Mouse (Mus musculus) hindbrain, embryonic 14.5 days (tissue): Measurements from ENCODE around the gene Pycard. TPM values are rescaled to one million over a fixed set of nuclear protein-coding genes. Genes with fewer than 3 reads are reported as not detected.
"Not testable (repeated sequence)": the region's sequence is repeated elsewhere in the genome, so short reads cannot be mapped to it uniquely, and the experiment has no call there.

ENCODE experiments used
- ATAC-seq: fragments of 200-750 bp; cut with Nextera tagmentation; 2 replicates; pipeline ENCODE4 v1.8.0; 2017; ENCODE audit warnings: moderate number of reproducible peaks, mild to moderate bottlenecking, moderate TSS enrichment, moderate library complexity; ENCODE audit not compliant: low FRiP score
- DNase-seq: peaks from one replicate; pipeline ENCODE4 v3.0.0-alpha.2; 2015; ENCODE audit warnings: low spot score
- H3K27ac ChIP-seq: fragments of 300-500 bp; sonication (generic); 2 replicates; pipeline ENCODE4 v1.5.1; 2014; ENCODE audit warnings: mild to moderate bottlenecking, moderate library complexity
- H3K27me3 ChIP-seq: fragments of 300-500 bp; sonication (generic); 2 replicates; pipeline ENCODE4 v1.6.1; 2014; ENCODE audit warnings: mild to moderate bottlenecking, low read length, mixed read lengths; ENCODE audit not compliant: control insufficient read depth, insufficient read depth
- H3K36me3 ChIP-seq: fragments of 300-500 bp; sonication (generic); replicated peaks from 2 replicates; pipeline ENCODE4 v1.6.1; 2014; ENCODE audit not compliant: control insufficient read depth, insufficient read depth
- H3K4me1 ChIP-seq: fragments of 300-500 bp; sonication (generic); replicated peaks from 2 replicates; pipeline ENCODE4 v1.6.1; 2014; ENCODE audit warnings: antibody characterized with exemption, low read length, mixed read lengths; ENCODE audit not compliant: control insufficient read depth, insufficient read depth
- H3K4me2 ChIP-seq: fragments of 300-500 bp; sonication (generic); replicated peaks from 2 replicates; pipeline ENCODE4 v1.6.1; 2014; ENCODE audit warnings: mild to moderate bottlenecking, moderate library complexity
- H3K4me3 ChIP-seq: fragments of 300-500 bp; sonication (generic); replicated peaks from 2 replicates; pipeline ENCODE4 v1.5.1; 2014; ENCODE audit warnings: mild to moderate bottlenecking, low read length
- H3K9ac ChIP-seq: fragments of 300-500 bp; sonication (generic); 2 replicates; pipeline ENCODE4 v1.6.1; 2014
- H3K9me3 ChIP-seq: fragments of 300-500 bp; sonication (generic); 2 replicates; pipeline ENCODE4 v1.6.1; 2016; ENCODE audit warnings: low read length; ENCODE audit not compliant: control insufficient read depth
- WGBS: fragments of 180-500 bp; shearing (Covaris S2); extraction: QIAGEN DNeasy Blood & Tissue Kit; methylation state at CpG from one replicate; pipeline ENCODE4 v1.1.7; 2014; 5-methylcytosine and 5-hydroxymethylcytosine counted together
- polyA plus RNA-seq: library from polyadenylated mRNA; unstranded; fragments of >200 nt; fragmentation: Nextera tagmentation; extraction: Ambion mirVana; gene quantifications from 2 replicates; pipeline ENCODE4 v1.2.1, GENCODE M21; 2014

Gene Pycard
- polyA plus RNA-seq, 1 experiment from 2014 or later, result 6.6 TPM

- WGBS, result 70% methylated on average over 5 of the region's 5 CpGs
- H3K27me3 ChIP-seq, result no peaks in the 10 kb centered on the region
- ATAC-seq, result no peak
- no peak overlapping the region for H3K4me3 ChIP-seq
- no peaks in the 10 kb centered on the region for H3K36me3 ChIP-seq
- H3K9me3 ChIP-seq, result no peaks in the 10 kb centered on the region
- H3K4me1 ChIP-seq, result no peaks in the 10 kb centered on the region
- no peak overlapping the region for H3K27ac ChIP-seq
- no peak overlapping the region for H3K9ac ChIP-seq
- DNase-seq, result no peak
- no peak overlapping the region for H3K4me2 ChIP-seq
Observed at GRCm38 (mm10) chr7:127959364-127959763, 34.3 kb downstream of the Pycard start.

GRCm38 (mm10) chr7:127952864-127953581, 40.6 kb downstream of the Pycard start:
- WGBS, result 47% methylated on average over 13 of the region's 13 CpGs
- DNase-seq, result no peak

GRCm38 (mm10) chr7:127946470-127947023, 47.1 kb downstream of the Pycard start, which contains the start of gene Prss36:
TSS of gene Prss36 (minus strand) at chr7:127946725.
- no peaks in the 10 kb centered on the region; the same call in 1 of the 2 replicates for H3K27me3 ChIP-seq
- ATAC-seq, result no peak
- H3K36me3 ChIP-seq, result no peaks in the 10 kb centered on the region
- WGBS, result 78% methylated on average over 6 of the region's 6 CpGs
- no peaks in the 10 kb centered on the region for H3K4me1 ChIP-seq
- DNase-seq, result no peak
- no peak within 1 kb of the TSS for H3K4me2 ChIP-seq
- no peak within 1 kb of the TSS for H3K9ac ChIP-seq
- H3K4me3 ChIP-seq, result no peak within 1 kb of the TSS
- no peaks in the 10 kb centered on the region for H3K9me3 ChIP-seq
- no peak within 1 kb of the TSS for H3K27ac ChIP-seq

More at GRCm38 (mm10) chr7:127952864-127953581, 40.6 kb downstream of the Pycard start:
- no peak overlapping the region for H3K9ac ChIP-seq
- H3K27ac ChIP-seq, result no peak overlapping the region
- no peaks in the 10 kb centered on the region for H3K4me1 ChIP-seq
- no peak overlapping the region for H3K4me2 ChIP-seq
- ATAC-seq, result no peak
- H3K4me3 ChIP-seq, result no peak overlapping the region
- H3K9me3 ChIP-seq, result no peaks in the 10 kb centered on the region
- no peaks in the 10 kb centered on the region for H3K36me3 ChIP-seq
- no peaks in the 10 kb centered on the region for H3K27me3 ChIP-seq

GRCm38 (mm10) chr7:127944614-127945013, 49.1 kb downstream of the Pycard start:
- ATAC-seq, result no peak

DNA sequence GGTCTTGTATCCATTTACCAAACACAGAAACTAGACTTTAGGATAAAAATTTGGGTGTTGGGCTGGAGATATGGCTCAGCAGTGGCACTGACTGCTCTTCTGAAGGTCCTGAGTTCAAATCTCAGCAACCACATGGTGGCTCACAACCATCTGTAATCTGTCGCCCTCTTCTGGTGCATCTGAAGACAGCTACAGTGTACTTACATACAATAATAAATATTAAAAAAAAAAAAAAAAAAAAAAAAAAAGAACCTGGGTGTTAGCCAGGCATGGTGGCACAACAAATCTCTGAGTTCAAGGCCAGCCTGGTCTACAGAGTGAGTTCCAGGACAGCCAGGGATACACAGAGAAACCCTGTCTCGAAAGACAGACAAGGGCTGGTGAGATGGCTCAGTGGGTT, 51.6 kb downstream of the Pycard start:
- H3K9ac ChIP-seq, H3K4me2 ChIP-seq, ATAC-seq, H3K4me1 ChIP-seq, H3K9me3 ChIP-seq, H3K27me3 ChIP-seq, DNase-seq, H3K4me3 ChIP-seq, H3K27ac ChIP-seq, H3K36me3 ChIP-seq: not testable (repeated sequence)
- WGBS, result 59% methylated on average over 2 of the region's 2 CpGs

More at GRCm38 (mm10) chr7:127944614-127945013, 49.1 kb downstream of the Pycard start:
- Histone ChIP-seq H3K4me3 (no peak overlapping the region), H3K9me3 (no peaks in the 10 kb centered on the region), H3K27ac (no peak overlapping the region), H3K36me3 (no peaks in the 10 kb centered on the region), H3K4me2 (no peak overlapping the region), H3K27me3 (no peaks in the 10 kb centered on the region; the same call in 1 of the 2 replicates), H3K4me1 (no peaks in the 10 kb centered on the region), H3K9ac (no peak overlapping the region)
- 12% methylated on average over 23 of the region's 23 CpGs for WGBS
- DNase-seq, result no peak

Other genes with a start within 250 kb of the Pycard start
- gene Fbxl19, start 249.3 kb downstream of the Pycard start, polyA plus RNA-seq, result 5.6 and 6.9 TPM in 2 replicates
- gene Orai3, start 224.1 kb downstream of the Pycard start, polyA plus RNA-seq, result 4.8 and 7.3 TPM in 2 replicates
- gene Setd1a, start 217.2 kb downstream of the Pycard start, polyA plus RNA-seq, result 18.7 and 19.1 TPM in 2 replicates
- not detected in 2 replicates for gene Gm49388, start 208.3 kb downstream of the Pycard start, polyA plus RNA-seq
- gene Hsd3b7, start 193.3 kb downstream of the Pycard start, polyA plus RNA-seq, result 10.6 and 11.0 TPM in 2 replicates
- 9.6 and 10.6 TPM in 2 replicates for gene Stx4a, start 169.6 kb downstream of the Pycard start, polyA plus RNA-seq
- gene Stx1b, start 169.3 kb downstream of the Pycard start, polyA plus RNA-seq, result 59.7 and 66.2 TPM in 2 replicates
- 11.6 and 12.3 TPM in 2 replicates for gene Zfp646, start 117.6 kb downstream of the Pycard start, polyA plus RNA-seq
- 22.5 and 26.8 TPM in 2 replicates for gene Zfp668, start 117.0 kb downstream of the Pycard start, polyA plus RNA-seq
- gene Prss53, start 102.9 kb downstream of the Pycard start, polyA plus RNA-seq, result 0.83 and 1.1 TPM in 2 replicates
- gene Gm21974, start 98.4 kb downstream of the Pycard start, polyA plus RNA-seq, result not detected in 2 replicates
- gene Vkorc1, start 98.2 kb downstream of the Pycard start, polyA plus RNA-seq, result 71.9 and 81.8 TPM in 2 replicates
- gene Bckdk, start 89.8 kb downstream of the Pycard start, polyA plus RNA-seq, result 65.5 and 69.2 TPM in 2 replicates
- gene Kat8, start 81.4 kb downstream of the Pycard start, polyA plus RNA-seq, result 42.1 and 46.0 TPM in 2 replicates
- gene Prss8, start 63.8 kb downstream of the Pycard start, polyA plus RNA-seq, result 0.25 TPM in 2 replicates
- 13.1 and 14.2 TPM in 2 replicates for gene Prss36, start 47.1 kb downstream of the Pycard start, polyA plus RNA-seq
- gene Fus, start 26.4 kb downstream of the Pycard start, polyA plus RNA-seq, result 39.0 and 44.2 TPM in 2 replicates
- gene Trim72, start 10.1 kb upstream of the Pycard start, polyA plus RNA-seq, result not detected in 2 replicates
- 0.60 and 0.88 TPM in 2 replicates for gene Itgam, start 68.8 kb upstream of the Pycard start, polyA plus RNA-seq
- gene Gm49368, start 68.8 kb upstream of the Pycard start, polyA plus RNA-seq, result not detected in 2 replicates
- 0.09 TPM in 1 of 2 replicates, not detected in the other for gene Itgax, start 135.7 kb upstream of the Pycard start, polyA plus RNA-seq
- gene Itgad, start 160.5 kb upstream of the Pycard start, polyA plus RNA-seq, result not detected in 2 replicates
- not detected in 2 replicates for gene Cox6a2, start 212.5 kb upstream of the Pycard start, polyA plus RNA-seq
- 9.1 and 10.7 TPM in 2 replicates for gene Armc5, start 243.5 kb upstream of the Pycard start, polyA plus RNA-seq
- 7.4 and 8.7 TPM in 2 replicates for gene 9130023H24Rik, start 244.2 kb upstream of the Pycard start, polyA plus RNA-seq